Comparison of ENCODE assay signal across 9 mouse cellular contexts in genomic region chr1:93211549-93212220, GRCm38 (mm10). TPM values are rescaled to one million over a fixed set of nuclear protein-coding genes. Genes with fewer than 3 reads are reported as not detected.
DNase-seq lines count a peak whose midpoint lies in the region; ATAC-seq lines count a peak whose summit lies in the region.
"Had no signal": no experiment of that assay in that cellular context is flagged by ENCODE, and none has a peak within 500 bp of the region (broad histone marks: within the 10 kb centered on the region; RNA-seq: fewer than 3 reads in every experiment).

No protein-coding gene starts in this region.

- intact Hi-C loops in heart, postnatal 25 days (cut with DNase I) = no loop called here

- no peak overlapping the region for H3K4me3 ChIP-seq in lung, embryonic 15.5 days
- H3K4me3 ChIP-seq in forebrain, embryonic 14.5 days (ENCODE audit: low read depth, low read length) = no peak overlapping the region

- no peaks in the 10 kb centered on the region for H3K27me3 ChIP-seq in lung, embryonic 15.5 days
- no peaks in the 10 kb centered on the region for H3K27me3 ChIP-seq in forebrain, embryonic 14.5 days (replicated peaks; ENCODE audit: control insufficient read depth, insufficient read depth, low read length)

- H3K9ac ChIP-seq in lung, embryonic 15.5 days = no peak overlapping the region
- H3K9ac ChIP-seq in forebrain, embryonic 14.5 days (ENCODE audit: low read length) = no peak overlapping the region

- ATAC-seq in lung, embryonic 15.5 days (ENCODE audit: borderline replicate concordance, extremely low read depth, low FRiP score, low TSS enrichment) = peak; percentile 67
- no peak for ATAC-seq in forebrain, embryonic 14.5 days

- peaks cover 54% of the 10 kb centered on the region for H3K4me1 ChIP-seq in lung, embryonic 15.5 days
- H3K4me1 ChIP-seq in forebrain, embryonic 14.5 days (ENCODE audit: control insufficient read depth, insufficient read depth, low read length) = peaks cover 16% of the 10 kb centered on the region

- DNase-seq in embryo, embryonic 10.5 days (ENCODE audit: low spot score) = peak; percentile 46
- no peak for DNase-seq in embryo, embryonic 10 days (ENCODE audit: low spot score)
- DNase-seq in adipocyte (ENCODE audit: low spot score) = peak; percentile 71
- peak; percentile 44 for DNase-seq in heart, postnatal 25 days (ENCODE audit: low spot score)
- no peak for DNase-seq in c-Kit-positive CD71-positive TER-119-positive erythroid progenitor cells, embryonic 14.5 days (ENCODE audit: low spot score)
- no peak for DNase-seq in forebrain, embryonic 14.5 days (ENCODE audit: low spot score)
- no peak for DNase-seq in cerebellum, adult 9-10 months

- H3K27ac ChIP-seq in lung, embryonic 15.5 days = peak overlapping the region; percentile 92
- H3K27ac ChIP-seq in forebrain, embryonic 14.5 days (ENCODE audit: low read depth, low read length) = no peak overlapping the region

- H3K4me2 ChIP-seq in lung, embryonic 15.5 days = peak overlapping the region; percentile 12; the same call in 1 of the 2 replicates
- no peak overlapping the region for H3K4me2 ChIP-seq in forebrain, embryonic 14.5 days (ENCODE audit: low read length)

- H3K9me3 ChIP-seq in lung, embryonic 15.5 days = no peaks in the 10 kb centered on the region
- H3K9me3 ChIP-seq in forebrain, embryonic 14.5 days (replicated peaks; ENCODE audit: control insufficient read depth, low read length) = no peaks in the 10 kb centered on the region

- H3K36me3 ChIP-seq in lung, embryonic 15.5 days = no peaks in the 10 kb centered on the region
- H3K36me3 ChIP-seq in forebrain, embryonic 14.5 days (ENCODE audit: control insufficient read depth, insufficient read depth, low read length) = no peaks in the 10 kb centered on the region

- WGBS in lung, embryonic 15.5 days = 26% methylated on average over 10 of the region's 10 CpGs
- 54% methylated on average over 10 of the region's 10 CpGs for WGBS in forebrain, embryonic 14.5 days

RNA-seq across cellular contexts. Expression of gene Sned1, which starts 24.0 kb away (rescaled TPM):
- 10 to 100 TPM; 10.4 to 12.8 TPM for total RNA-seq in heart, postnatal 25 days (2021)
- polyA plus RNA-seq in lung, embryonic 15.5 days (2015; fragmentation: Nextera tagmentation; extraction: Ambion mirVana) = 19.6 and 23.2 TPM in 2 replicates
- 1.8 and 2.5 TPM in 2 replicates for polyA plus RNA-seq in forebrain, embryonic 14.5 days (2014; fragmentation: Nextera tagmentation; extraction: Ambion mirVana)

RNA-seq across cellular contexts. Expression of gene Crocc2, which starts 43.2 kb away (rescaled TPM):
- total RNA-seq in heart, postnatal 25 days (2021) = under 1 TPM; 0.10 to 0.11 TPM
- 3.2 and 3.7 TPM in 2 replicates for polyA plus RNA-seq in lung, embryonic 15.5 days (2015; fragmentation: Nextera tagmentation; extraction: Ambion mirVana)
- 0.19 and 0.56 TPM in 2 replicates for polyA plus RNA-seq in forebrain, embryonic 14.5 days (2014; fragmentation: Nextera tagmentation; extraction: Ambion mirVana)

RNA-seq across cellular contexts. Expression of gene 2310007B03Rik, which starts 50.9 kb away (rescaled TPM):
- total RNA-seq in heart, postnatal 25 days (2021) = not detected
- 14.1 and 16.7 TPM in 2 replicates for polyA plus RNA-seq in lung, embryonic 15.5 days (2015; fragmentation: Nextera tagmentation; extraction: Ambion mirVana)
- polyA plus RNA-seq in forebrain, embryonic 14.5 days (2014; fragmentation: Nextera tagmentation; extraction: Ambion mirVana) = 0.10 and 0.19 TPM in 2 replicates
- polyA plus RNA-seq: cerebellum, adult 2 months had no signal

Comparison
In these comparisons a context has a peak if more than half of its experiments do, and no peak if none do; other contexts are left out.
1. DNase-seq: peak in embryo, embryonic 10.5 days (single experiment), adipocyte (single experiment) and heart, postnatal 25 days (single experiment); none in embryo, embryonic 10 days (single experiment), c-Kit-positive CD71-positive TER-119-positive erythroid progenitor cells, embryonic 14.5 days (single experiment), forebrain, embryonic 14.5 days (single experiment) and cerebellum, adult 9-10 months (single experiment).
2. RNA of gene 2310007B03Rik, which starts 50.9 kb away (polyA plus RNA-seq): 14.1 to 16.7 TPM in lung, embryonic 15.5 days; 0.10 to 0.19 TPM in forebrain, embryonic 14.5 days; every median in the first group is over 10 times any median in the second.